Mouse (Mus musculus): ENCODE results near the gene Smok2a. TPM values are rescaled to one million over a fixed set of nuclear protein-coding genes. Genes with fewer than 3 reads are reported as not detected.
"Not testable (repeated sequence)": the region's sequence is repeated elsewhere in the genome, so short reads cannot be mapped to it uniquely, and the experiment has no call there.

The Smok2a gene
- not detected for total RNA-seq (2021)

GRCm38 (mm10) chr17:13220888-13221287 is at the start of gene Smok2a:
TSS of gene Smok2a (plus strand) at chr17:13221188.
- intact Hi-C loops (cut with DNase I) = no loop called here

GRCm38 (mm10) chr17:13173578-13173977 is 47.4 kb upstream of the Smok2a start:
- intact Hi-C loops (cut with DNase I) = not testable (repeated sequence)

More at GRCm38 (mm10) chr17:13220888-13221287, at the start of gene Smok2a:
- no peak for DNase-seq (ENCODE audit: low spot score in 2 of 2)

GRCm38 (mm10) chr17:13174029-13174428 is 47.0 kb upstream of the Smok2a start:
- intact Hi-C loops (cut with DNase I); DNase-seq (ENCODE audit: low spot score in 2 of 2): not testable (repeated sequence)

More at GRCm38 (mm10) chr17:13173578-13173977, 47.4 kb upstream of the Smok2a start:
- not testable (repeated sequence) for DNase-seq (ENCODE audit: low spot score in 2 of 2)

GRCm38 (mm10) chr17:13175609-13176008 is 45.4 kb upstream of the Smok2a start:
- intact Hi-C loops (cut with DNase I); DNase-seq (ENCODE audit: low spot score in 2 of 2): not testable (repeated sequence)

GRCm38 (mm10) chr17:13177796-13178195 is 43.2 kb upstream of the Smok2a start:
- DNase-seq (ENCODE audit: low spot score in 2 of 2); intact Hi-C loops (cut with DNase I): not testable (repeated sequence)

- intact Hi-C loops (cut with DNase I); DNase-seq (ENCODE audit: low spot score in 2 of 2): not testable (repeated sequence)
These were observed 42.0 kb upstream of the Smok2a start for GRCm38 (mm10) chr17:13179021-13179420.

- intact Hi-C loops (cut with DNase I); DNase-seq (ENCODE audit: low spot score in 2 of 2): not testable (repeated sequence)
These were observed 40.5 kb upstream of the Smok2a start for GRCm38 (mm10) chr17:13180491-13180890.

GRCm38 (mm10) chr17:13182712-13183111 is 38.3 kb upstream of the Smok2a start:
- DNase-seq (ENCODE audit: low spot score in 2 of 2) = not testable (repeated sequence)

GRCm38 (mm10) chr17:13184514-13184913 is 36.5 kb upstream of the Smok2a start:
- intact Hi-C loops (cut with DNase I); DNase-seq (ENCODE audit: low spot score in 2 of 2): not testable (repeated sequence)

More at GRCm38 (mm10) chr17:13182712-13183111, 38.3 kb upstream of the Smok2a start:
- intact Hi-C loops (cut with DNase I) = not testable (repeated sequence)

GRCm38 (mm10) chr17:13186541-13186940 is 34.4 kb upstream of the Smok2a start:
- intact Hi-C loops (cut with DNase I); DNase-seq (ENCODE audit: low spot score in 2 of 2): not testable (repeated sequence)

GRCm38 (mm10) chr17:13187621-13188020 is 33.4 kb upstream of the Smok2a start:
- intact Hi-C loops (cut with DNase I) = not testable (repeated sequence)

GRCm38 (mm10) chr17:13188846-13189245 is 32.1 kb upstream of the Smok2a start:
- DNase-seq (ENCODE audit: low spot score in 2 of 2); intact Hi-C loops (cut with DNase I): not testable (repeated sequence)

More at GRCm38 (mm10) chr17:13187621-13188020, 33.4 kb upstream of the Smok2a start:
- peak; percentile 24 to 31 for DNase-seq (ENCODE audit: low spot score in 2 of 2)

- intact Hi-C loops (cut with DNase I) = loop anchor here (5.0 kb wide), 1 partner anchor 306 kb away; no protein-coding TSS in a partner anchor
- DNase-seq (ENCODE audit: low spot score in 2 of 2) = not testable (repeated sequence)
These were observed 30.0 kb upstream of the Smok2a start for GRCm38 (mm10) chr17:13190836-13191583.

- intact Hi-C loops (cut with DNase I) = not testable (repeated sequence)
These were observed 24.5 kb upstream of the Smok2a start for GRCm38 (mm10) chr17:13196486-13196885.

GRCm38 (mm10) chr17:13198812-13199211 is 22.2 kb upstream of the Smok2a start:
- intact Hi-C loops (cut with DNase I); DNase-seq (ENCODE audit: low spot score in 2 of 2): not testable (repeated sequence)

More at GRCm38 (mm10) chr17:13196486-13196885, 24.5 kb upstream of the Smok2a start:
- DNase-seq (ENCODE audit: low spot score in 2 of 2) = not testable (repeated sequence)

GRCm38 (mm10) chr17:13199880-13200409 is 21.0 kb upstream of the Smok2a start:
- intact Hi-C loops (cut with DNase I); DNase-seq (ENCODE audit: low spot score in 2 of 2): not testable (repeated sequence)

- DNase-seq (ENCODE audit: low spot score in 2 of 2); intact Hi-C loops (cut with DNase I): not testable (repeated sequence)
These were observed 19.4 kb upstream of the Smok2a start for GRCm38 (mm10) chr17:13201551-13201950.

- intact Hi-C loops (cut with DNase I); DNase-seq (ENCODE audit: low spot score in 2 of 2): not testable (repeated sequence)
These were observed 18.4 kb upstream of the Smok2a start for GRCm38 (mm10) chr17:13202453-13203107.

GRCm38 (mm10) chr17:13205247-13205646 is 15.7 kb upstream of the Smok2a start:
- intact Hi-C loops (cut with DNase I); DNase-seq (ENCODE audit: low spot score in 2 of 2): not testable (repeated sequence)

GRCm38 (mm10) chr17:13206491-13206890 is 14.5 kb upstream of the Smok2a start:
- no peak for DNase-seq (ENCODE audit: low spot score in 2 of 2)
- intact Hi-C loops (cut with DNase I) = no loop called here

Measured in left cerebral cortex, postnatal 36 days (tissue).